Mouse (Mus musculus): ENCODE data around the gene Gprasp2.

- no peak for TF ChIP-seq PAX5 (IDR thresholded peaks at IDR 0.05; ENCODE audit: low read length)
- no peak for TF ChIP-seq MAX (IDR thresholded peaks at IDR 0.05; ENCODE audit: low read length)
- no peak for TF ChIP-seq ZC3H11A (IDR thresholded peaks at IDR 0.05; ENCODE audit: low read depth, low read length)
Observed at GRCm38 (mm10) chrX:135837896-135838295, 938 bp upstream of the Gprasp2 start.
